Mouse (Mus musculus) retina, embryonic 14.5 days (tissue): ENCODE data around the gene Pex5l.

Experiments
- DNase-seq: peaks from one replicate; pipeline ENCODE4 v3.0.0-alpha.2; 2015; ENCODE audit warnings: low spot score

The Pex5l gene

GRCm38 (mm10) chr3:32939802-32940501 lies 203.1 kb downstream of the Pex5l start:
- no peak for DNase-seq

GRCm38 (mm10) chr3:32924168-32924567 lies 218.9 kb downstream of the Pex5l start:
- DNase-seq, result no peak

- peak; percentile 42 for DNase-seq
These were observed 232.9 kb downstream of the Pex5l start for GRCm38 (mm10) chr3:32910071-32910551.

- no peak for DNase-seq
These were observed 234.6 kb downstream of the Pex5l start for GRCm38 (mm10) chr3:32908400-32908799.

- DNase-seq, result no peak
These were observed 236.9 kb downstream of the Pex5l start for GRCm38 (mm10) chr3:32905850-32906779.

GRCm38 (mm10) chr3:32904599-32904998 lies 238.4 kb downstream of the Pex5l start:
- no peak for DNase-seq

- peak; percentile 33 for DNase-seq
These were observed 239.6 kb downstream of the Pex5l start for GRCm38 (mm10) chr3:32903462-32903861.
